Mouse (Mus musculus): ENCODE measurements at regions not wholly inside any gene's neighbourhood (a gene's known extent, or its start where the extent isn't known, plus 50 kb on each side); places are given as distances from the start of the nearest gene placed in this dataset.

DNA sequence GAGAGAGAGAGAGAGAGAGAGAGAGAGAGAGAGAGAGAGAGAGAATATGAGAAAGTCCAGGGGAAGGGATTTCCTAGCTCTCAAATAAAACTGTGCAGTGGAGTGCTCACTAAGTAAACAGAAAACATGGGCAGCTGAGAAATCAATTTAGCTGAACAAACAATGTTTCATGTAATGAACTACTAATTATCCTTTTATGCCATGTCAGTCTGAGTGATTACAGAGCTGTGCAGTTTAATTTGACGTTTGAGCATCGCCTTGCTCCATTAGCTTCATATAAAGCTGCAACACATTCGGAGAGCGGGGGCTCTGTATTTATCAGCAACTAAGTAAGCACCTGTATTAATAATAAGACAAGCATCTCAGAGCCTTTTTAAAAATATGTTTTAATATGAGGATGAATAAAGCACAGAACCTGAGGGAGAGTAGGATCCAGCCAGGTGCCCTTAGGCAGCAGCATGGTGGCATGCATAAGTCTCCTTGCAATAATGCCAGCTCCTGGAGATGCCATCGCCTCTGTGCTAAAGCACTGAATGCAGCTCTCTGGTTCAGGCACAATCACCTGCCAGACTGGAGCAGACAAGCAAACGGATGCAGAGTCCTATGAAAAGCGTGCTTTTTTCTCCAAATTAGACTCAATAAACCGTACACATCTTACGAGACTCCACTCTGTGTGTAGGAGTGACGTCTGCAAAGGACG lies 289.5 kb upstream of the Atp11b start:
- DNase-seq (ENCODE audit: low spot score, missing footprints) (no peak), ATAC-seq (ENCODE audit: low FRiP score) (no peak)
- Histone ChIP-seq H3K9ac (ENCODE audit: low read length) (no peak overlapping the region), H3K27ac (ENCODE audit: low read depth, low read length) (no peak overlapping the region), H3K36me3 (ENCODE audit: control insufficient read depth, insufficient read depth, low read length) (no peaks in the 10 kb centered on the region), H3K9me3 (ENCODE audit: control insufficient read depth, low read length) (no peaks in the 10 kb centered on the region), H3K4me3 (ENCODE audit: low read depth, low read length) (no peak overlapping the region), H3K27me3 (ENCODE audit: control insufficient read depth, insufficient read depth, low read length) (no peaks in the 10 kb centered on the region), H3K4me1 (ENCODE audit: control insufficient read depth, insufficient read depth, low read length) (peaks cover 10% of the 10 kb centered on the region), H3K4me2 (no peak overlapping the region)
- 85% methylated on average over 11 of the region's 11 CpGs for WGBS

DNA sequence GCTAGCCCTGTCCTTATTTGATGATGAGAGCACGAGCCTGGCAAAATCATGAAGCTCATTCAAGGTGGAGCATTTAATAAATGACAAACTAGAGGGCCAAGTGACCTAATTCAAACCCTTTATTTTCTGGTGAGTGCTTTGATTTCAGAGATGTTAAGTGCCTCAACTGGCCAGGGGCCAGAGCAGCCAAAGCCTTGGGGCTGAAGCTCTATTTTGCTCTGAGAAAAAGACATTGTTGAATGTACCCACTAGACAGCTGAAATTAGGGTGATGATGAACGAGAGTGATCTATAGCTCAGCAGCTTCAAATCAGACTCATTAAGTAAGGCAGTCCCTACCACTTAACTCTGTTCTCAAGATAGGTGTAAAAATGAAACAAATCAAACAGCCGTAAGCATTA lies 287.9 kb upstream of the Atp11b start:
- ATAC-seq (ENCODE audit: low FRiP score) (no peak), DNase-seq (ENCODE audit: low spot score, missing footprints) (no peak)
- H3K27me3 ChIP-seq (ENCODE audit: control insufficient read depth, insufficient read depth, low read length), result no peaks in the 10 kb centered on the region
- 86% methylated on average over 3 of the region's 3 CpGs for WGBS
- no peaks in the 10 kb centered on the region for H3K36me3 ChIP-seq (ENCODE audit: control insufficient read depth, insufficient read depth, low read length)
- no peak overlapping the region for H3K4me3 ChIP-seq (ENCODE audit: low read depth, low read length)
- H3K9ac ChIP-seq (ENCODE audit: low read length), result no peak overlapping the region
- H3K4me2 ChIP-seq, result no peak overlapping the region
- H3K9me3 ChIP-seq (ENCODE audit: control insufficient read depth, low read length), result no peaks in the 10 kb centered on the region
- no peak overlapping the region for H3K27ac ChIP-seq (ENCODE audit: low read depth, low read length)
- peaks cover 10% of the 10 kb centered on the region for H3K4me1 ChIP-seq (ENCODE audit: control insufficient read depth, insufficient read depth, low read length)

DNA sequence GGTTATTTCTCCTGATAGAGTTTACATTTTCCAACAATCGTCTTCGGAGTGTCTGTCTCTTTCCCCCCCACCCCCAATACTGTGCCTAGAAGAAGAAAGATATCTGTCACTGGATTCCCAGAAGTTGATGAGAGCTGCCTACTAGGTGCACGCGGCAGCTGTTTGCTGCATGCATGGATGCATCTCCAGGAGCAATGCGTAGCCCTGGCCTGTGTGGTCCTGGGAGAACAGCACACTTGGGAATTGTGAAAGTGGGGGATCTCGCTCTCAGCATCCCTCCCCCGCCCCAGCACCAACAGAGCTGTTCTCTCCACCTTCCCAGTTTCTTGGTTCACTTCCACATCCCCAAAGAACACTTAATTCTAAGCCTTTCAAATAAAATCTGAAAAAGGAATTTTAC lies 280.6 kb upstream of the Atp11b start:
- Histone ChIP-seq H3K9ac (ENCODE audit: low read length) (no peak overlapping the region), H3K27ac (ENCODE audit: low read depth, low read length) (no peak overlapping the region), H3K9me3 (ENCODE audit: control insufficient read depth, low read length) (no peaks in the 10 kb centered on the region), H3K4me3 (ENCODE audit: low read depth, low read length) (no peak overlapping the region), H3K4me1 (ENCODE audit: control insufficient read depth, insufficient read depth, low read length) (peaks cover 5% of the 10 kb centered on the region; the same call in 1 of the 2 replicates), H3K4me2 (no peak overlapping the region), H3K36me3 (ENCODE audit: control insufficient read depth, insufficient read depth, low read length) (no peaks in the 10 kb centered on the region), H3K27me3 (ENCODE audit: control insufficient read depth, insufficient read depth, low read length) (no peaks in the 10 kb centered on the region)
- ATAC-seq (ENCODE audit: low FRiP score) (no peak), DNase-seq (ENCODE audit: low spot score, missing footprints) (no peak)
- WGBS, result 62% methylated on average over 7 of the region's 7 CpGs

DNA sequence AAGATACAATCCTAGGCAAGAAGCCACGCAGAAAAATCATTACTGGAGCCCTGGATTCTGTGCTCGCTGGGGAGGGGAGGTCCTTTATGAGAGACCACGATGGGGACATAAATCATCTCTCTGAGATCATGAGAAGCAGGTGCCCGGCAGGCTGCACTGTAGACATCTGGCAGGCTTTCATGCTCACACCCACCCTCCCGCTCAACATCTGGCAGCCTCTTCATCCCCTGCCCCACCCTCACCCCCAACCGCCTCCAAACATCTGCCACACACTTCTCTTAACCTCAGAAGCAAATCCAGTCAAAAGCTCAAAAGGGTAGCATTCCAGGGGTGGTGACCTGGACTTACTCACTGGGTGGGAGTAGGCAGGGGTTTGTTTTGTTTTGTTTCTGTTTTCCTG lies 279.5 kb upstream of the Atp11b start:
- Histone ChIP-seq H3K9me3 (ENCODE audit: control insufficient read depth, low read length) (no peaks in the 10 kb centered on the region), H3K27me3 (ENCODE audit: control insufficient read depth, insufficient read depth, low read length) (no peaks in the 10 kb centered on the region), H3K4me2 (no peak overlapping the region), H3K4me1 (ENCODE audit: control insufficient read depth, insufficient read depth, low read length) (peaks cover 5% of the 10 kb centered on the region; the same call in 1 of the 2 replicates), H3K27ac (ENCODE audit: low read depth, low read length) (no peak overlapping the region), H3K4me3 (ENCODE audit: low read depth, low read length) (no peak overlapping the region), H3K36me3 (ENCODE audit: control insufficient read depth, insufficient read depth, low read length) (no peaks in the 10 kb centered on the region), H3K9ac (ENCODE audit: low read length) (no peak overlapping the region)
- whole genome bisulfite sequencing, result 36% methylated on average over 6 of the region's 6 CpGs
- DNase-seq (ENCODE audit: low spot score, missing footprints) (no peak), ATAC-seq (ENCODE audit: low FRiP score) (no peak)

DNA sequence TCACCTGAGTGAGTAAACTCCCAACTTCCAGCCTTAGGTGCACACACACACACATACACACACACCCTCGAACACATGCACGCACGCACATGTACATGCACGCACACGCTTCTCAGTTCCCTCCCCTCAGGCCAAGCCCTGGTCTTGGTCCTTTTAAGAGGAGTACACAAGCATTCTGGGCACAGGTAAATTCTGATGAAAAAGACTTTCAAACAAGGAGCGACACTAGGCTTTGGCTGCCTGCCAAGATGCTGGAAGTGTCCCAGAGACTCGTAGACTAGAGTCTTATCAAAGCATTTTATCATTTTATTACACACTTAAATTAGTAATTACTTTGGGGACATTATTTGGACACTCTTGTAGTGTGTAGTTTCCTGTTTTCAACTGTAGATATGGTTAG lies 278.6 kb upstream of the Atp11b start:
- H3K9me3 ChIP-seq (ENCODE audit: control insufficient read depth, low read length), result no peaks in the 10 kb centered on the region
- H3K36me3 ChIP-seq (ENCODE audit: control insufficient read depth, insufficient read depth, low read length), result no peaks in the 10 kb centered on the region
- H3K4me1 ChIP-seq (ENCODE audit: control insufficient read depth, insufficient read depth, low read length), result peaks cover 5% of the 10 kb centered on the region; the same call in 1 of the 2 replicates
- H3K27me3 ChIP-seq (ENCODE audit: control insufficient read depth, insufficient read depth, low read length), result no peaks in the 10 kb centered on the region
- no peak overlapping the region for H3K4me2 ChIP-seq
- WGBS, result 94% methylated on average over 7 of the region's 7 CpGs
- no peak overlapping the region for H3K27ac ChIP-seq (ENCODE audit: low read depth, low read length)
- H3K9ac ChIP-seq (ENCODE audit: low read length), result no peak overlapping the region
- DNase-seq (ENCODE audit: low spot score, missing footprints) (no peak), ATAC-seq (ENCODE audit: low FRiP score) (no peak)
- H3K4me3 ChIP-seq (ENCODE audit: low read depth, low read length), result no peak overlapping the region

DNA sequence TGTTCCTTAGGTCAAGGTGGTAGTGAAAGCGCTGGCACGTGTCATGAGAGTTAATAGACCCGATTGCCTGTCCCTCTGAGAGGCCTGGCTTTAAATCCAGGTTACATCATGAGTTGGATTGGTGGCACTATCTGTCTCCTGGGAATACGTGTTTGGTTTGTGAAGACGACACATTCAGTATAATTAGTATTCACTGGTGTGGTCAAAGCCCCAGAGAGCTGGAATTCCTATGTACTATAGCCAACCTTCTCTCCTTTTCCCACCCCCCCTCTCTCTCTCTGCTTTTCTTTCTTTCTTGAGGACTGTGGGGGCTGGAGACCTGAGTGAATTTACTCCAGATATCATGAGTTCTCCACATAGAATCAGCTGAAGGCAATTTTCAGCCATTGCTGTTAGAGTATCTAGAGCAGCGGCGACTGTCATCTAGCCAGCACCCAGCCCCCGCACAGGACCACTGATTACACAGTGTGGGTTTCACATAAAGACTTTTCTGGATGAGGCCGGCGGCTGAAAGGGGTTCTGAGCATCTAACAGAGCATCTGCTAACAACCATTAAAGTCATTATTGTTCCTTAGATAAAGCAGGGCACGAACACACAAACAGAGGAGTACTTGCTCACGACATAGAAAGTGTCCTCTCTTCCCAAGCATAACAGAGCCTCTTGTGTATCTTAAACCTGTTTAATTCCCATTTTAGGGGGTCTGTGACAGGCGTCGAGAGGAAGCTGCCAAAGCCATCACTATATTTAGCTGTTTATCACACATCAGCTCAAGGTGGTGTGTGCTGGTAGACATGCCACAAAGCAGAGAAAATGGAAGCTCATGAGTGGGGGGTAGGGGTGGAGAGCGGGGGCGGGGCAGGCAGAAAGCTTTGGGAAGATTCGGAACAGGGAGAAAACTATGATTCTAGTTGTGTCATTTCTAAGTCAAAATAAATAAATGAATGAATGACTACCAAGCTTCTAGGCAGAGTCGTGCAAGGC lies 272.9 kb upstream of the Atp11b start:
- Histone ChIP-seq H3K9ac (ENCODE audit: low read length) (no peak overlapping the region), H3K27ac (ENCODE audit: low read depth, low read length) (no peak overlapping the region), H3K36me3 (ENCODE audit: control insufficient read depth, insufficient read depth, low read length) (no peaks in the 10 kb centered on the region), H3K27me3 (ENCODE audit: control insufficient read depth, insufficient read depth, low read length) (no peaks in the 10 kb centered on the region), H3K4me1 (ENCODE audit: control insufficient read depth, insufficient read depth, low read length) (peaks cover 16% of the 10 kb centered on the region), H3K4me2 (no peak overlapping the region), H3K4me3 (ENCODE audit: low read depth, low read length) (no peak overlapping the region), H3K9me3 (ENCODE audit: control insufficient read depth, low read length) (no peaks in the 10 kb centered on the region)
- WGBS, result 49% methylated on average over 18 of the region's 18 CpGs
- DNase-seq (ENCODE audit: low spot score, missing footprints) (peak; percentile 86), ATAC-seq (ENCODE audit: low FRiP score) (peak; percentile 17)

DNA sequence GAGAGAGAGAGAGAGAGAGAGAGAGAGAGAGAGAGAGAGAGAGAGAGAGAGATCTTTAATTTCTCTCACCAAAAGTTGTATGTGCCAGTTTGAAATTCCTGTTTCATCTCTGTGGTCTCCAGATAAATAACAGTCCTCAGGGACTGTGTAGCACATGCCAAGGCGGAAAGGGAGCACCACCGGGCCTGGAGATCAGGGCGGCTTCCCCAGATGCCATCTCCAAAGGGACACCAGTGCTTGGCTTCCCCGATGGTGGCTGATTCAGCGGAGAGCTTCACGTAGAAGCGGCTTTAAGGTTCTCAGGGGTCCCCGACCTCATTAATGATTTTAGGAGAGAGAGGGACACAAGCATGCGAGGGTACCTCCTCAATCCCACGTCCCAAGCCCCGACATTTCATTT lies 272.1 kb upstream of the Atp11b start:
- WGBS, result 15% methylated on average over 11 of the region's 11 CpGs
- Histone ChIP-seq H3K36me3 (ENCODE audit: control insufficient read depth, insufficient read depth, low read length) (no peaks in the 10 kb centered on the region), H3K4me2 (peak overlapping the region; percentile 40), H3K4me1 (ENCODE audit: control insufficient read depth, insufficient read depth, low read length) (peaks cover 16% of the 10 kb centered on the region), H3K27me3 (ENCODE audit: control insufficient read depth, insufficient read depth, low read length) (no peaks in the 10 kb centered on the region), H3K9ac (ENCODE audit: low read length) (0 out of 2 replicates have a peak overlapping the region, but pooled peaks have one; percentile 24), H3K27ac (ENCODE audit: low read depth, low read length) (no peak overlapping the region), H3K9me3 (ENCODE audit: control insufficient read depth, low read length) (no peaks in the 10 kb centered on the region), H3K4me3 (ENCODE audit: low read depth, low read length) (0 out of 2 replicates have a peak overlapping the region, but pooled peaks have one; percentile 11)
- DNase-seq (ENCODE audit: low spot score, missing footprints) (peak; percentile 91), ATAC-seq (ENCODE audit: low FRiP score) (peak; percentile 66)

DNA sequence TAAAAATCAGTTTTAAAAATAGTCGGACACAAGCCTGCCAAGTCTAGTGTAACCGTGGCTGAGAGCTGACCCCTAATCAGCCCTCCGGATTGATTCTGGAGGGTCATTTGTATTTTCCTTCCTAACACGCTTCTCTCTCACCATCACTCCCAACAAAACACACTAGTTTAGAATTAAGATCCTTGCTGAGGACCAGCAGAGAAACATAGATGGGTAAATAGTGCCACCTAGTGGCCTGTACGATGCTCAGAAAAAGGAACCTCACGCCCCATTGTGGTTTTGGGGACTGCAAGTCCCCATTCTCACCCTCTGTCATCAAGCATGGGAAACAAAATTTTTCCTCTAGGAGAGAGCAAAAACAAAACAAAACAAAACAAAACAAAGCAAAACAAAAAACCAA lies 271.6 kb upstream of the Atp11b start:
- 3% methylated on average over 6 of the region's 6 CpGs for WGBS
- Histone ChIP-seq H3K27ac (ENCODE audit: low read depth, low read length) (no peak overlapping the region), H3K4me1 (ENCODE audit: control insufficient read depth, insufficient read depth, low read length) (peaks cover 16% of the 10 kb centered on the region), H3K27me3 (ENCODE audit: control insufficient read depth, insufficient read depth, low read length) (no peaks in the 10 kb centered on the region), H3K9me3 (ENCODE audit: control insufficient read depth, low read length) (no peaks in the 10 kb centered on the region), H3K36me3 (ENCODE audit: control insufficient read depth, insufficient read depth, low read length) (no peaks in the 10 kb centered on the region), H3K4me3 (ENCODE audit: low read depth, low read length) (0 out of 2 replicates have a peak overlapping the region, but pooled peaks have one; percentile 11), H3K9ac (ENCODE audit: low read length) (0 out of 2 replicates have a peak overlapping the region, but pooled peaks have one; percentile 24), H3K4me2 (peak overlapping the region; percentile 40)
- peak; percentile 96 for DNase-seq (ENCODE audit: low spot score, missing footprints)
- peak; percentile 79 for ATAC-seq (ENCODE audit: low FRiP score)

DNA sequence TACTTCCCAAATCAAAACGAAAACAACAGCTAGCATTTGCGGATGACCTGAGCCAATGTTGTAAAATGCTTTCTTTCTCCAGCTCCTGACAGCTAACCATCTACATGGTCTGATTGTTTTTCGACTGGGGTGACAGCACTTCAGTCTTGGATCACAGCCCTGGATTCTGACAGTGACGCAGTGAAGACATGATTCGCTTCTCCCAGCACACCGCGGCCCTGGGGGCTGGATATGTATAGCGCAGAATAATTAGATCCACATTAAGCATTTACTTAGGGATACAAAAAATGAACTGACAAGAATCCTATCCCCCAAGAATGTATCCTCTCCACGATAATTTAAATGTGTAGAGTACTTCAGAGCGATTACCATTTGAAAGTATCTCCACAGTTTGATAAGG lies 271.1 kb upstream of the Atp11b start:
- Histone ChIP-seq H3K9ac (ENCODE audit: low read length) (no peak overlapping the region), H3K36me3 (ENCODE audit: control insufficient read depth, insufficient read depth, low read length) (no peaks in the 10 kb centered on the region), H3K9me3 (ENCODE audit: control insufficient read depth, low read length) (no peaks in the 10 kb centered on the region), H3K4me2 (no peak overlapping the region), H3K27me3 (ENCODE audit: control insufficient read depth, insufficient read depth, low read length) (no peaks in the 10 kb centered on the region), H3K4me3 (ENCODE audit: low read depth, low read length) (no peak overlapping the region), H3K4me1 (ENCODE audit: control insufficient read depth, insufficient read depth, low read length) (peaks cover 16% of the 10 kb centered on the region), H3K27ac (ENCODE audit: low read depth, low read length) (no peak overlapping the region; the same call in 1 of the 2 replicates)
- 80% methylated on average over 10 of the region's 10 CpGs for WGBS
- DNase-seq (ENCODE audit: low spot score, missing footprints) (no peak), ATAC-seq (ENCODE audit: low FRiP score) (no peak)

Data from midbrain, embryonic 11.5 days (tissue).